Mouse (Mus musculus): ENCODE measurements at regions not wholly inside any gene's neighbourhood (a gene's known extent, or its start where the extent isn't known, plus 50 kb on each side); places are given as distances from the start of the nearest gene placed in this dataset.

GRCm38 (mm10) chr6:51150486-51150885 is 282.0 kb upstream of the Nfe2l3 start:
- TF ChIP-seq CTCF (IDR thresholded peaks at IDR 0.05; ENCODE audit: low read depth) (no peak), EP300 (optimal IDR thresholded peaks at IDR 0.05) (no peak)

Data from stomach, postnatal 0 days (tissue).